Mouse (Mus musculus): Measurements from ENCODE around the gene Zfp354a. TPM values are rescaled to one million over a fixed set of nuclear protein-coding genes. Genes with fewer than 3 reads are reported as not detected.

Gene Zfp354a
- polyA plus RNA-seq, 1 experiment: 10.2 TPM

DNA sequence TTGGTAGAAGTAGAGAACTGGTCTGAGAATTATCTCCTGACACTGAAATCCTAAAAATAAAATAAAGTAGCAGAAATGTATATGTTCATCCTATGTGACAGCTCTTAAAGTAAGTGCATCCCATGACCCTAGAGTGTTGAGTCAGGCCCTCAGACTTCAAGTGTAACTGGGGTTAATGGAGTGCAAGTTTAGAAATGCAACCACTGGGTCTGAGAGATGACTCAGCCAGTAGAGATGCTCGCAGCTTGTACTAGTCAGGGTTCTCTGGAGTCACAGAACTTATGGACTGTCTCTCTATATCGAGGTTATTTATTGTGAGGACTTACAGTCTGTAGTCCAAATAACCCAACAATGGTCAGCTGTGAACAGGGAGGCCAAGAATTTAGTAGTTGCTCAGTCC is 7.4 kb upstream of the Zfp354a start:
- Histone ChIP-seq H3K27ac (ENCODE audit: insufficient read depth, low read length) (no peak overlapping the region), H3K4me3 (ENCODE audit: insufficient read depth, low read length) (no peak overlapping the region), H3K4me1 (ENCODE audit: control insufficient read depth, insufficient read depth, low read length) (no peaks in the 10 kb centered on the region)
- TF ChIP-seq POLR2A (IDR thresholded peaks at IDR 0.05; ENCODE audit: extremely low read depth, insufficient read depth, low read length) (no peak), CTCF (IDR thresholded peaks at IDR 0.05; ENCODE audit: extremely low read depth, insufficient read depth, low read length) (no peak)

DNA sequence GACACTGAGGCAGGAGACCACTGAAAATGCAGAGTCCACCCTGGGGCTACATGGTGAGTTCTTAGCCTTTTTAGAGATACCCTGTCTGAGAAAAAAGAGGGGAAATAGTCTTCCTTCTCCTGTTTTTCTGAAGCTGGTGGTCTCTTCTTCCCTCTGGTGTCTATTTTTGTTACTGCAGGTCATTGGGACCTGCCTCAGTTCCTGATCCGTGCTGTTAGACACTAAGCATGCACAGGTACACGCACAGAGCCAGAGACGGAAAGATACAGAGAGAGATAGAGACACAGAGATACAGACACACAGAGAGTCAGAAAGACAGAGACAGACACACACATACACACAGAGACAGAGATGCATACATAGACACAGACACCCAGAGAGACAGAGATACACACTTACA is 5.8 kb upstream of the Zfp354a start:
- H3K4me3 ChIP-seq (ENCODE audit: insufficient read depth, low read length): no peak overlapping the region
- no peak overlapping the region for H3K27ac ChIP-seq (ENCODE audit: insufficient read depth, low read length)
- TF ChIP-seq POLR2A (IDR thresholded peaks at IDR 0.05; ENCODE audit: extremely low read depth, insufficient read depth, low read length) (no peak), CTCF (IDR thresholded peaks at IDR 0.05; ENCODE audit: extremely low read depth, insufficient read depth, low read length) (no peak)
- no peaks in the 10 kb centered on the region for H3K4me1 ChIP-seq (ENCODE audit: control insufficient read depth, insufficient read depth, low read length)

DNA sequence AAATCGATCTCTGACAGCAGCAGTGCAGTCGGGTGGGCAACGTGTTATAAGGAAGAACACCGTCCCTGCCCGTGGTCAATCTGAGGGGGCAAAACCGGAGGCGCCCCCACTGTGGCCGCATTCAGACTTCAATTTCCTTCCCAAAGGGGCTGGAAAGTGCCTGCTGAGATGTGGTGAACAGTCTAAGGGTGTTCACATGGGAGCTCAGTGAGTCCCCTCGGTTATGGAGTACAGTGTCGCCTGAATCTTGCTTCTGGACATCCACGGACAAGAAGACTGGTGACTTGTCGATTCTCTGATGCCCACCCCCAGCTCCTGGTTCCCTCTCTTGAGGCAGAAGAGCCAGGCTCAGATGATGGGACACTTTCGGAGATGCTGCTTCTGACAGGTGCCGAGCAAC is 583 bp downstream of the Zfp354a start:
- no peak overlapping the region for H3K27ac ChIP-seq (ENCODE audit: insufficient read depth, low read length)
- peaks cover 8% of the 10 kb centered on the region for H3K4me1 ChIP-seq (ENCODE audit: control insufficient read depth, insufficient read depth, low read length)
- peak overlapping the region; percentile 66 for H3K4me3 ChIP-seq (ENCODE audit: insufficient read depth, low read length)
- TF ChIP-seq CTCF (IDR thresholded peaks at IDR 0.05; ENCODE audit: extremely low read depth, insufficient read depth, low read length) (no peak), POLR2A (IDR thresholded peaks at IDR 0.05; ENCODE audit: extremely low read depth, insufficient read depth, low read length) (no peak)

DNA sequence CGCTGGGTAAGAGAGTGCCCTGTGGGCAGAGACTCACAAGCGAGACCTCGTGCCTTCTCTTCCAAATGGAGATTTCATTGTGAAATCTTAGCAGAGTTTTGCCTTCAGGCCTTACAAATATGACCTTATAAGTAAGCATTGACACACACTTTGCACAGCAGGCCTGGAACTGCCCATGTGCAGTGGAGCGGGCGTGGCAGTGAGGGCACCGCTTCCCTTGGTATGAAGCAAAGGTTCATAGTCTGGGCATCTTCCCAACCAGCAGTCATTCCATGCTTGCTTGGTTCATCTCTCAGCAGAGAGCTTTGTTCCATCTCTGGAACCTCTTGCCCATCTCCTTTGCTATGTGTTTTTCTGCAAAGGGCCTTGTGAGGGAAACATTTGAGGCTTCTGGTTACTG is 1.9 kb downstream of the Zfp354a start:
- H3K4me1 ChIP-seq (ENCODE audit: control insufficient read depth, insufficient read depth, low read length): peaks cover 8% of the 10 kb centered on the region
- no peak overlapping the region for H3K4me3 ChIP-seq (ENCODE audit: insufficient read depth, low read length)
- TF ChIP-seq CTCF (IDR thresholded peaks at IDR 0.05; ENCODE audit: extremely low read depth, insufficient read depth, low read length) (no peak), POLR2A (IDR thresholded peaks at IDR 0.05; ENCODE audit: extremely low read depth, insufficient read depth, low read length) (no peak)
- no peak overlapping the region for H3K27ac ChIP-seq (ENCODE audit: insufficient read depth, low read length)

DNA sequence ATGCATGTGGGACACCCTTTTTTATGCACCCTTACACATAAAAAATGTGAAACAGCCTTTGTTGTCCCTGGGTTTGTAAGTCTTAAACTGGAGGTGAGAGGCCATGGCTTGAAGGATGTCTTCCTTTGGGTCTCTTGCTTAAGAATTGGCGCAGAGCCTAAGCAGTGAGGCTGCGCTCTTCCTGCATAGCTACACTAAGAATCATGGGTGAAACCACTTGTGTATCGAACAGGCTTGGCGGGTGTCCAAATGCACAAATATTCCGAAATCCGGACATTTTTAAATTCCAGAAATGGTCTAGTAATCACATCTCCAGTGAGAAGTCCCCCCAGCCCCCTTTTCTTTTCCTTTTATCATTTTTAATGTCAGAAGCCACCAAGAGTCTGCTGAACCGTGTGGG is 4.2 kb downstream of the Zfp354a start:
- H3K4me3 ChIP-seq (ENCODE audit: insufficient read depth, low read length): no peak overlapping the region
- H3K27ac ChIP-seq (ENCODE audit: insufficient read depth, low read length): no peak overlapping the region
- TF ChIP-seq POLR2A (IDR thresholded peaks at IDR 0.05; ENCODE audit: extremely low read depth, insufficient read depth, low read length) (no peak), CTCF (IDR thresholded peaks at IDR 0.05; ENCODE audit: extremely low read depth, insufficient read depth, low read length) (no peak)
- H3K4me1 ChIP-seq (ENCODE audit: control insufficient read depth, insufficient read depth, low read length): peaks cover 8% of the 10 kb centered on the region

DNA sequence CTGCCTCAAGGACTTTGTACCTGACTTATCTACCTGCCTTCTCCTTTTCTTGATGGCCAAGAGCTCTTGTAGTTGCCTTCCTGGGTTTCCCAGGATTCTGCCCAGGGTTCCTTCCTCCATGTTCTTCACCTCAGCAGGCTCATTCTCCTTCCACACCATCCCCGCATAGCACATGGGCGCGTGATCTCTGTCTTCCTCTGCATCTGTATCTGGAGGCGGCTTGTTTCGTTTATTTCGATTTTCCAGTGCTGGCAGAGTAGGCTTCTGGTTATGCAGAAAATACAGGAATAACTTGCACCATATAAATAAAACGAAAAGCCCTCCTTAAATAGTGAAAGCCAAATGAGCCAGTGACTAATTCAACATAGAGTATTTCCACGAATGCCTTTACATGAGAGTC is 4.8 kb downstream of the Zfp354a start:
- H3K27ac ChIP-seq (ENCODE audit: insufficient read depth, low read length): no peak overlapping the region
- peaks cover 8% of the 10 kb centered on the region for H3K4me1 ChIP-seq (ENCODE audit: control insufficient read depth, insufficient read depth, low read length)
- TF ChIP-seq CTCF (IDR thresholded peaks at IDR 0.05; ENCODE audit: extremely low read depth, insufficient read depth, low read length) (no peak), POLR2A (IDR thresholded peaks at IDR 0.05; ENCODE audit: extremely low read depth, insufficient read depth, low read length) (no peak)
- H3K4me3 ChIP-seq (ENCODE audit: insufficient read depth, low read length): no peak overlapping the region

DNA sequence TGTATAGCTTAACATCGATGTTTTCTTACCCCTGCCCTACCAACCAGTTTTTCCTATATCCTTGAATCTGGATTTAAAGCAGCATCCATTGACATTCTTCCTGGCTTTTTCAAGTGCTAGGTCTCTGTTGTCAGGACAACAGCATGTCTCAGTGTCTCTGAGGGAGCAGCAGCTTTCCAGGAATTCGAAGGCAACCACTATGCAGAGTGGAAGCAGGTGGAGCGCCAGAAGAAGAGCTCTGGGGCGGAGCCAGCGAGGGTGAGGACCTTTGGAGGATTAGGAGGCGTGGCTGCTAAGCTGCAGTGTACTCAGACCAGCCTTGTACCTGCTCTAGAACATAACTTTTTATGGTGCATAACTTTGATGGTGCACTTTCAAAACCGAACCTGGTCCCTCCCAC is 25.5 kb downstream of the Zfp354a start:
- no peaks in the 10 kb centered on the region; the same call in 1 of the 2 replicates for H3K4me1 ChIP-seq (ENCODE audit: control insufficient read depth, insufficient read depth, low read length)
- no peak for TF ChIP-seq CTCF (IDR thresholded peaks at IDR 0.05; ENCODE audit: extremely low read depth, insufficient read depth, low read length)
- no peak for TF ChIP-seq POLR2A (IDR thresholded peaks at IDR 0.05; ENCODE audit: extremely low read depth, insufficient read depth, low read length)
- no peak overlapping the region for H3K27ac ChIP-seq (ENCODE audit: insufficient read depth, low read length)
- H3K4me3 ChIP-seq (ENCODE audit: insufficient read depth, low read length): no peak overlapping the region

DNA sequence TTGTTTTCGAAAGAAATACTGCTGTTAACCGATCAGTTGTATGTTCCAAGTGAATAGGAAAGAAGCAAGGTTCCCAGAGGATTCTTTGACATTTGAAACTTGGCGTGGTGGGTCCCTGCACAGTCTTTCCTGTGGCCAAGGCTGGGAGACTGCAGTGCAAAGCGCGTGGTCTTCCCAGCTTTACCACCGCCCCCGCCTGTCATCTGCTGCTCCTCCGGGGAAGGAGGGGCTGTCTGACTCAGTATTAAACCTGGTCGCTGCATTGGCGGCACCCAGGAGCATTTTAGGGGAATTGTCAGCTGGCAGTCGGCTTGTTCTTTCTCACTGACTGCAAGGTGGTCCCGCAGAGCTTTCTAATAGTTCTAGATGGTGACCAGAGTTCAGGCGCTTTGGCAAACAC is 26.2 kb downstream of the Zfp354a start:
- Histone ChIP-seq H3K27ac (ENCODE audit: insufficient read depth, low read length) (no peak overlapping the region), H3K4me1 (ENCODE audit: control insufficient read depth, insufficient read depth, low read length) (no peaks in the 10 kb centered on the region; the same call in 1 of the 2 replicates), H3K4me3 (ENCODE audit: insufficient read depth, low read length) (no peak overlapping the region)
- TF ChIP-seq POLR2A (IDR thresholded peaks at IDR 0.05; ENCODE audit: extremely low read depth, insufficient read depth, low read length): no peak
- TF ChIP-seq CTCF (IDR thresholded peaks at IDR 0.05; ENCODE audit: extremely low read depth, insufficient read depth, low read length): no peak

DNA sequence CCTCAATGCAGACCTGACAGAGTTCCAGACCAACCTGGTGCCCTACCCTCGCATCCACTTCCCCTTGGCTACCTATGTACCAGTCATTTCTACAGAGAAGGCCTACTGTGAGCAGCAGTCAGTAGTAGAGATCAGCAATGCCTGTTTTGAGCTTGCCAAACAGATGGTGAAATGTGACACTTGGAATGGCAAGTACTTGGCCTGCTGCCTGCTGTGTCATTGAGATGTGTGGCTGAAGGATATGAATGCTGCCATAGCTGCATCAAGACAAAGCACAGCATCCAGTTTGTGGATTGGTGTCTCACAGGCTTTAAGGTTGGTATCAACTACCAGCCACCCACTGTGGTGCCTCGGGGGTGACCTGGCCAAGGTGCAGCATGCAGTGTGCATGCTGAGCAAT is 48.2 kb downstream of the Zfp354a start:
- Histone ChIP-seq H3K27ac (ENCODE audit: insufficient read depth, low read length) (no peak overlapping the region), H3K4me3 (ENCODE audit: insufficient read depth, low read length) (no peak overlapping the region), H3K4me1 (ENCODE audit: control insufficient read depth, insufficient read depth, low read length) (no peaks in the 10 kb centered on the region)
- no peak for TF ChIP-seq POLR2A (IDR thresholded peaks at IDR 0.05; ENCODE audit: extremely low read depth, insufficient read depth, low read length)
- no peak for TF ChIP-seq CTCF (IDR thresholded peaks at IDR 0.05; ENCODE audit: extremely low read depth, insufficient read depth, low read length)

DNA sequence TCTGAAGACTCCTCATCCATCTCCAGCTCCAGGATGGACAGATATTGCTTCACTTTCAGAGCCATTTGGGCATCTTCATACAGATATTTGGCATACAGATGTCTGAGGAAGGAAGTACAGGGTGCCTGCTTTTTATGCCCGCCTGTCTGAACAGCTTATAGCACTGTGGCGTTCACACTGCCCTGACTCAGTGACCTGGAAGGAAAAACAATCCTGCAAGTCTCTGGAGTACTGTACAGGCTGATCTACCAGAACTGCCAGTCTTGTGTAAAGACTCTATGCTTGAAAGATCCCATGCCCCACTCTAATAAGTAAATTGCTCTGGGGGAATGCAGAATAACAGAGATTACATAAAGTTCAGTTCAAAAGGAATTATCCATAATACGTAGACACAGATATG is 51.6 kb downstream of the Zfp354a start:
- no peak overlapping the region for H3K4me3 ChIP-seq (ENCODE audit: insufficient read depth, low read length)
- H3K27ac ChIP-seq (ENCODE audit: insufficient read depth, low read length): no peak overlapping the region
- H3K4me1 ChIP-seq (ENCODE audit: control insufficient read depth, insufficient read depth, low read length): no peaks in the 10 kb centered on the region
- TF ChIP-seq CTCF (IDR thresholded peaks at IDR 0.05; ENCODE audit: extremely low read depth, insufficient read depth, low read length) (no peak), POLR2A (IDR thresholded peaks at IDR 0.05; ENCODE audit: extremely low read depth, insufficient read depth, low read length) (no peak)

Other genes with a start within 250 kb of the Zfp354a start
- 16.4 and 18.8 TPM in 2 replicates for gene Zfp354c, start 231.5 kb upstream of the Zfp354a start, polyA plus RNA-seq (2012; rRNA removed)
- 1.6 TPM in 2 replicates for gene Zfp879, start 217.7 kb upstream of the Zfp354a start, polyA plus RNA-seq (2012; rRNA removed)
- gene Grm6, start 208.6 kb upstream of the Zfp354a start, polyA plus RNA-seq (2012; rRNA removed): not detected in 2 replicates
- gene Zfp454, start 171.6 kb upstream of the Zfp354a start, polyA plus RNA-seq (2012; rRNA removed): 5.1 and 5.6 TPM in 2 replicates
- 16.7 and 17.5 TPM in 2 replicates for gene Zfp2, start 143.1 kb upstream of the Zfp354a start, polyA plus RNA-seq (2012; rRNA removed)
- gene Zfp354b, start 127.6 kb upstream of the Zfp354a start, polyA plus RNA-seq (2012; rRNA removed): 2.7 and 3.3 TPM in 2 replicates
- not detected in 2 replicates for gene 4933414I15Rik, start 115.5 kb upstream of the Zfp354a start, polyA plus RNA-seq (2012; rRNA removed)
- not detected in 2 replicates for gene Prop1, start 105.5 kb upstream of the Zfp354a start, polyA plus RNA-seq (2012; rRNA removed)
- gene Olfr1378, start 92.7 kb upstream of the Zfp354a start, polyA plus RNA-seq (2012; rRNA removed): not detected in 2 replicates
- not detected in 2 replicates for gene Olfr1377, start 77.3 kb upstream of the Zfp354a start, polyA plus RNA-seq (2012; rRNA removed)
- not detected in 2 replicates for gene Olfr51, start 55.7 kb upstream of the Zfp354a start, polyA plus RNA-seq (2012; rRNA removed)
- gene Olfr54, start 45.0 kb upstream of the Zfp354a start, polyA plus RNA-seq (2012; rRNA removed): not detected in 2 replicates
- gene Olfr1375, start 11.1 kb upstream of the Zfp354a start, polyA plus RNA-seq (2012; rRNA removed): not detected in 2 replicates
- gene Gm12569, start 161.2 kb downstream of the Zfp354a start, polyA plus RNA-seq (2012; rRNA removed): not detected in 2 replicates
- 190 and 194 TPM in 2 replicates for gene Clk4, start 202.5 kb downstream of the Zfp354a start, polyA plus RNA-seq (2012; rRNA removed)
- 0.13 TPM in 1 of 2 replicates, not detected in the other for gene BC049762, start 203.8 kb downstream of the Zfp354a start, polyA plus RNA-seq (2012; rRNA removed)
- gene Col23a1, start 230.7 kb downstream of the Zfp354a start, polyA plus RNA-seq (2012; rRNA removed): 7.2 and 7.3 TPM in 2 replicates

All from cortical plate, adult 2 months (tissue).